Mouse (Mus musculus): ENCODE measurements at regions not wholly inside any gene's neighbourhood (a gene's known extent, or its start where the extent isn't known, plus 50 kb on each side); places are given as distances from the start of the nearest gene placed in this dataset.

DNA sequence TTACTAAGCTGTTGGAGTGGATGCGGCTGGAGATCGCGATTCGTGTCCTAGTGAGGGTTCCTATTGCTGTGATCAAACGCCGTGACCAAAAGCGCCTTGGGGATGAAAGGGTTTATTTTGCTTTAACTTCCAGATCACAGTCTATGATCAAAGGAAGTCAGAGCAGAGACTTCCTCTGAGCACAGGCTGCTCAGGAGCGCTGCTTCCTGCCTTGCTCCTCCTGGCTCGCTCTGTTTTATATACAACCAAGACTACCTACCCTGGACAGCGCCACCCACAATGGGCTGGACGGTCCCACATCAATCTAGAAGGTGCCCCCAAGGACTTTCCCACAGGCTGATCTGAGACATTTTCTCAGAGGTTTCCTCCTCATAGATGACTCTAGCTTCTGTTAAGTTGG lies 126.6 kb upstream of the Dlk1 start:
- TF ChIP-seq CTCF (IDR thresholded peaks at IDR 0.05; ENCODE audit: low read depth), result no peak
- no peak for TF ChIP-seq EP300 (IDR thresholded peaks at IDR 0.05; ENCODE audit: low read depth)

All from liver, postnatal 0 days (tissue).